Mouse (Mus musculus): Measurements from ENCODE around the gene Aox4.

The Aox4 gene

GRCm38 (mm10) chr1:58244487-58244886 is 34.3 kb downstream of the Aox4 start:
- no peak for DNase-seq (ENCODE audit: low spot score in 2 of 2)

GRCm38 (mm10) chr1:58248518-58248917 is 38.3 kb downstream of the Aox4 start:
- DNase-seq (ENCODE audit: low spot score in 2 of 2) = no peak

GRCm38 (mm10) chr1:58253466-58253865 is 43.3 kb downstream of the Aox4 start:
- DNase-seq (ENCODE audit: low spot score in 2 of 2) = no peak

- DNase-seq (ENCODE audit: low spot score in 2 of 2) = no peak
These were observed 47.2 kb downstream of the Aox4 start for GRCm38 (mm10) chr1:58257195-58257991.

GRCm38 (mm10) chr1:58260311-58260710 is 50.1 kb downstream of the Aox4 start:
- no peak for DNase-seq (ENCODE audit: low spot score in 2 of 2)

GRCm38 (mm10) chr1:58268231-58268630 is 58.0 kb downstream of the Aox4 start:
- DNase-seq (ENCODE audit: low spot score in 2 of 2) = no peak

- DNase-seq (ENCODE audit: low spot score in 2 of 2) = peak in 1 of 2 experiments; percentile 49
These were observed 60.8 kb downstream of the Aox4 start for GRCm38 (mm10) chr1:58270807-58271569.

- no peak for DNase-seq (ENCODE audit: low spot score in 2 of 2)
These were observed 65.7 kb downstream of the Aox4 start for GRCm38 (mm10) chr1:58275879-58276278.

GRCm38 (mm10) chr1:58278026-58278425 is 67.8 kb downstream of the Aox4 start, which contains the start of gene Aox2:
TSS of gene Aox2 (plus strand) at chr1:58278326.
- no peak for DNase-seq (ENCODE audit: low spot score in 2 of 2)

- DNase-seq (ENCODE audit: low spot score in 2 of 2) = no peak
These were observed 68.3 kb downstream of the Aox4 start for GRCm38 (mm10) chr1:58278513-58278912.

GRCm38 (mm10) chr1:58280381-58280780 is 70.2 kb downstream of the Aox4 start:
- DNase-seq (ENCODE audit: low spot score in 2 of 2) = no peak

GRCm38 (mm10) chr1:58280939-58281624 is 70.9 kb downstream of the Aox4 start:
- DNase-seq (ENCODE audit: low spot score in 2 of 2) = no peak

GRCm38 (mm10) chr1:58281625-58281988 is 71.4 kb downstream of the Aox4 start:
- no peak for DNase-seq (ENCODE audit: low spot score in 2 of 2)

GRCm38 (mm10) chr1:58284505-58284904 is 74.3 kb downstream of the Aox4 start:
- no peak for DNase-seq (ENCODE audit: low spot score in 2 of 2)

- no peak for DNase-seq (ENCODE audit: low spot score in 2 of 2)
These were observed 77.9 kb downstream of the Aox4 start for GRCm38 (mm10) chr1:58288091-58288490.

- DNase-seq (ENCODE audit: low spot score in 2 of 2) = no peak
These were observed 79.8 kb downstream of the Aox4 start for GRCm38 (mm10) chr1:58289863-58290469.

- DNase-seq (ENCODE audit: low spot score in 2 of 2) = no peak
These were observed 81.5 kb downstream of the Aox4 start for GRCm38 (mm10) chr1:58291394-58292300.

GRCm38 (mm10) chr1:58294730-58295129 is 84.5 kb downstream of the Aox4 start:
- DNase-seq (ENCODE audit: low spot score in 2 of 2) = no peak

GRCm38 (mm10) chr1:58296278-58296677 is 86.1 kb downstream of the Aox4 start:
- DNase-seq (ENCODE audit: low spot score in 2 of 2) = peak in 1 of 2 experiments; percentile 63

- DNase-seq (ENCODE audit: low spot score in 2 of 2) = no peak
These were observed 86.6 kb downstream of the Aox4 start for GRCm38 (mm10) chr1:58296821-58297220.

- DNase-seq (ENCODE audit: low spot score in 2 of 2) = no peak
These were observed 88.2 kb downstream of the Aox4 start for GRCm38 (mm10) chr1:58298347-58298746.

Data from cerebellum, postnatal 4 days (tissue).